Mouse (Mus musculus): ENCODE data around the gene Ech1. TPM values are rescaled to one million over a fixed set of nuclear protein-coding genes. Genes with fewer than 3 reads are reported as not detected.

The Ech1 gene
- total and polyA plus RNA-seq, 3 experiments: 74.7 to 99.5 TPM; not detected in 1

GRCm38 (mm10) chr7:28816920-28817319 is 8.1 kb upstream of the Ech1 start:
- DNase-seq (ENCODE audit: low read depth, low spot score): no peak
- Histone ChIP-seq H3K4me1 (ENCODE audit: control insufficient read depth in 1 of 2, insufficient read depth in 2 of 2, low read length in 2 of 2) (peaks cover 23 to 89% of the 10 kb centered on the region in 2 experiments), H3K36me3 (ENCODE audit: control insufficient read depth in 1 of 2, insufficient read depth in 2 of 2, low read length in 2 of 2) (peaks cover 51 to 97% of the 10 kb centered on the region in 2 experiments), H3K9me3 (replicated peaks; ENCODE audit: insufficient read depth, low read length) (no peaks in the 10 kb centered on the region), H3K79me2 (ENCODE audit: control insufficient read depth, insufficient read depth, low read length, poor library complexity) (peaks cover 52% of the 10 kb centered on the region), H3K9ac (ENCODE audit: control insufficient read depth, low read depth, low read length, poor library complexity, severe bottlenecking) (no peak overlapping the region), H3K27ac (ENCODE audit: control insufficient read depth, low read depth, low read length) (peak overlapping the region; percentile 4; the same call in 1 of the 2 replicates), H3K4me3 (ENCODE audit: control insufficient read depth in 1 of 2, insufficient read depth in 1 of 2, low read depth in 2 of 2, low read length in 2 of 2) (no peak overlapping the region), H3K27me3 (ENCODE audit: control insufficient read depth in 1 of 2, insufficient read depth in 2 of 2, low read length in 2 of 2) (no peaks in the 10 kb centered on the region)
- TF ChIP-seq ZMIZ1 (IDR thresholded peaks at IDR 0.05; ENCODE audit: low read depth, low read length): no peak
- TF ChIP-seq JUND (IDR thresholded peaks at IDR 0.05; ENCODE audit: low read depth, low read length): no peak
- TF ChIP-seq ZKSCAN1 (IDR thresholded peaks at IDR 0.05; ENCODE audit: low read depth, low read length): 0 out of 2 replicates have a peak, but pooled peaks have one; percentile 48
- 0 out of 4 replicates have a peak, but pooled peaks have one; percentile 13 to 16 for TF ChIP-seq POLR2A (IDR thresholded peaks at IDR 0.05; ENCODE audit: control insufficient read depth in 1 of 2, insufficient read depth in 1 of 2, low read depth in 1 of 2, low read length in 2 of 2, poor library complexity in 1 of 2)
- TF ChIP-seq E2F4 (IDR thresholded peaks at IDR 0.05; ENCODE audit: borderline replicate concordance, low read depth, low read length): no peak
- TF ChIP-seq RCOR1 (IDR thresholded peaks at IDR 0.05; ENCODE audit: low read depth, low read length): 0 out of 2 replicates have a peak, but pooled peaks have one; percentile 10
- TF ChIP-seq POLR2AphosphoS5 (IDR thresholded peaks at IDR 0.05; ENCODE audit: borderline replicate concordance, low read depth, low read length): 0 out of 2 replicates have a peak, but pooled peaks have one; percentile 69

GRCm38 (mm10) chr7:28817524-28817923 is 7.5 kb upstream of the Ech1 start:
- peak; percentile 57 for DNase-seq (ENCODE audit: low read depth, low spot score)
- TF ChIP-seq GATA1 (IDR thresholded peaks at IDR 0.05; ENCODE audit: low read depth, low read length): peak; percentile 60
- no peak for TF ChIP-seq MYB (IDR thresholded peaks at IDR 0.05; ENCODE audit: low read depth, low read length)
- 0 out of 4 replicates have a peak, but pooled peaks of 1 of the 2 experiments have one; percentile 24 for TF ChIP-seq EP300 (IDR thresholded peaks at IDR 0.05; ENCODE audit: low read depth in 1 of 2, low read length in 2 of 2)
- TF ChIP-seq MAZ (IDR thresholded peaks at IDR 0.05; ENCODE audit: low read depth, low read length): 0 out of 2 replicates have a peak, but pooled peaks have one; percentile 19
- no peak for TF ChIP-seq BHLHE40 (IDR thresholded peaks at IDR 0.05; ENCODE audit: borderline replicate concordance, low read depth, low read length)
- TF ChIP-seq POLR2A (IDR thresholded peaks at IDR 0.05; ENCODE audit: control insufficient read depth in 1 of 2, insufficient read depth in 1 of 2, low read depth in 1 of 2, low read length in 2 of 2, poor library complexity in 1 of 2): peak in 1 of 2 experiments; percentile 33; a peak in 1 of 4 replicates
- peak; percentile 58; the same call in 1 of the 2 replicates for TF ChIP-seq ETS1 (IDR thresholded peaks at IDR 0.05; ENCODE audit: low read depth, low read length)
- no peak for TF ChIP-seq TBP (IDR thresholded peaks at IDR 0.05; ENCODE audit: low read depth, low read length)
- H3K36me3 ChIP-seq (ENCODE audit: control insufficient read depth in 1 of 2, insufficient read depth in 2 of 2, low read length in 2 of 2): peaks cover 53 to 97% of the 10 kb centered on the region in 2 experiments
- H3K4me3 ChIP-seq (ENCODE audit: control insufficient read depth in 1 of 2, insufficient read depth in 1 of 2, low read depth in 2 of 2, low read length in 2 of 2): no peak overlapping the region
- H3K27me3 ChIP-seq (ENCODE audit: control insufficient read depth in 1 of 2, insufficient read depth in 2 of 2, low read length in 2 of 2): no peaks in the 10 kb centered on the region
- no peak overlapping the region for H3K9ac ChIP-seq (ENCODE audit: control insufficient read depth, low read depth, low read length, poor library complexity, severe bottlenecking)
- H3K4me1 ChIP-seq (ENCODE audit: control insufficient read depth in 1 of 2, insufficient read depth in 2 of 2, low read length in 2 of 2): peaks cover 21 to 89% of the 10 kb centered on the region in 2 experiments
- peak overlapping the region; percentile 22; the same call in 1 of the 2 replicates for H3K27ac ChIP-seq (ENCODE audit: control insufficient read depth, low read depth, low read length)
- H3K79me2 ChIP-seq (ENCODE audit: control insufficient read depth, insufficient read depth, low read length, poor library complexity): peaks cover 46% of the 10 kb centered on the region
- H3K9me3 ChIP-seq (replicated peaks; ENCODE audit: insufficient read depth, low read length): no peaks in the 10 kb centered on the region
